In genomic region chr11:88276534-88277308, GRCm38 (mm10) we compare ENCODE assay signal across 8 mouse cellular contexts. TPM values are rescaled to one million over a fixed set of nuclear protein-coding genes. Genes with fewer than 3 reads are reported as not detected.
A peak's percentile ranks its signal among the peaks of the same experiment; 100 is the strongest.
DNase-seq lines count a peak whose midpoint lies in the region; ATAC-seq and TF ChIP-seq lines count a peak whose summit lies in the region.

No protein-coding gene starts in this region.

- no peaks in the 10 kb centered on the region for H3K36me3 ChIP-seq in kidney, adult 2 months (ENCODE audit: control insufficient read depth, insufficient read depth, low read length)
- H3K36me3 ChIP-seq in kidney, embryonic 16.5 days (ENCODE audit: insufficient read depth, low read length) = no peaks in the 10 kb centered on the region
- no peaks in the 10 kb centered on the region for H3K36me3 ChIP-seq in heart, embryonic 15.5 days

- 50% methylated on average over 19 of the region's 19 CpGs for WGBS in kidney, adult 2 months
- 48% methylated on average over 19 of the region's 19 CpGs for WGBS in kidney, embryonic 16.5 days
- 57% methylated on average over 19 of the region's 19 CpGs for WGBS in heart, embryonic 15.5 days

- peak; percentile 82 for DNase-seq in kidney, adult 2 months
- DNase-seq in cerebellum, adult 9-10 months = peak; percentile 34
- peak; percentile 25 to 30 for DNase-seq in left cerebral cortex, postnatal 14 days (ENCODE audit: low spot score in 2 of 2)
- peak; percentile 23 for DNase-seq in right cerebral cortex, postnatal 14 days
- no peak for DNase-seq in urinary bladder, adult 18-20 months (ENCODE audit: low spot score in 2 of 2)
- DNase-seq in liver = no peak

- no peak overlapping the region for H3K4me2 ChIP-seq in kidney, embryonic 16.5 days (replicated peaks; ENCODE audit: low read depth, low read length)
- H3K4me2 ChIP-seq in heart, embryonic 15.5 days = no peak overlapping the region

- peaks cover 11% of the 10 kb centered on the region; the same call in 1 of the 2 replicates for H3K4me1 ChIP-seq in kidney, adult 2 months (ENCODE audit: control insufficient read depth, insufficient read depth, low read length)
- H3K4me1 ChIP-seq in kidney, embryonic 16.5 days (ENCODE audit: insufficient read depth, low read length) = peaks cover 32% of the 10 kb centered on the region
- H3K4me1 ChIP-seq in heart, embryonic 15.5 days (replicated peaks) = peaks cover 20% of the 10 kb centered on the region

- no peak for ATAC-seq in kidney, embryonic 16.5 days (ENCODE audit: low FRiP score, low TSS enrichment)
- no peak for ATAC-seq in heart, embryonic 15.5 days (replicated peaks; ENCODE audit: insufficient number of reproducible peaks, insufficient read depth, low FRiP score, low read depth)

- intact Hi-C loops in left cerebral cortex, postnatal 14 days (cut with DNase I) = no loop called here

- H3K27me3 ChIP-seq in kidney, adult 2 months (replicated peaks; ENCODE audit: control insufficient read depth, insufficient read depth, low read length) = no peaks in the 10 kb centered on the region
- H3K27me3 ChIP-seq in kidney, embryonic 16.5 days (ENCODE audit: insufficient read depth, low read length) = peaks cover 3% of the 10 kb centered on the region; the same call in 1 of the 2 replicates
- H3K27me3 ChIP-seq in heart, embryonic 15.5 days = no peaks in the 10 kb centered on the region

- no peak for TF ChIP-seq CTCF in kidney, adult 2 months (conservative IDR thresholded peaks at IDR 0.05; ENCODE audit: insufficient read depth, insufficient read length, low read depth, low read length)

- no peak overlapping the region; the same call in 1 of the 2 replicates for H3K27ac ChIP-seq in kidney, adult 2 months (ENCODE audit: insufficient read depth, low read depth, low read length)
- no peak overlapping the region for H3K27ac ChIP-seq in kidney, embryonic 16.5 days (ENCODE audit: low read length)
- H3K27ac ChIP-seq in heart, embryonic 15.5 days = peak overlapping the region; percentile 36; the same call in 1 of the 2 replicates

- no peak overlapping the region for H3K4me3 ChIP-seq in kidney, adult 2 months (ENCODE audit: insufficient read depth, low read depth, low read length)
- no peak overlapping the region for H3K4me3 ChIP-seq in kidney, embryonic 16.5 days (ENCODE audit: low read length)
- H3K4me3 ChIP-seq in heart, embryonic 15.5 days = no peak overlapping the region

- no peak for TF ChIP-seq POLR2A in kidney, adult 2 months (IDR thresholded peaks at IDR 0.05; ENCODE audit: low read depth, low read length)

- H3K9me3 ChIP-seq in kidney, embryonic 16.5 days (ENCODE audit: low read length) = no peaks in the 10 kb centered on the region
- H3K9me3 ChIP-seq in heart, embryonic 15.5 days (replicated peaks) = no peaks in the 10 kb centered on the region

- H3K9ac ChIP-seq in kidney, embryonic 16.5 days (replicated peaks; ENCODE audit: low read length) = no peak overlapping the region
- no peak overlapping the region for H3K9ac ChIP-seq in heart, embryonic 15.5 days

RNA-seq across cellular contexts. Expression of gene Ccdc182, which starts 17.1 kb away (rescaled TPM):
- polyA plus RNA-seq in kidney, adult 2 months (2012; rRNA removed) = 0.34 and 0.61 TPM in 2 replicates
- polyA plus RNA-seq in kidney, embryonic 16.5 days (2015; fragmentation: Nextera tagmentation; extraction: Ambion mirVana) = 3.0 and 3.3 TPM in 2 replicates
- not detected in 2 replicates for polyA plus RNA-seq in heart, embryonic 15.5 days (2015; fragmentation: Nextera tagmentation; extraction: Ambion mirVana)
- not detected for total RNA-seq in left cerebral cortex, postnatal 14 days (2021)

Comparison
In these comparisons a context has a peak if more than half of its experiments do, and no peak if none do; other contexts are left out.
1. DNase-seq: peak in kidney, adult 2 months (single experiment), cerebellum, adult 9-10 months (single experiment), left cerebral cortex, postnatal 14 days (2 of 2) and right cerebral cortex, postnatal 14 days (single experiment); none in urinary bladder, adult 18-20 months (0 of 2) and liver (single experiment).